Mouse (Mus musculus) spleen, adult 2 months (tissue): ENCODE data around the gene Map4k3.

Source experiments
- CTCF ChIP-seq: fragments of 200-500 bp; IDR thresholded peaks from 2 replicates; pipeline ENCODE4 v1.5.1; 2011; ENCODE audit warnings: mild to moderate bottlenecking, inconsistent platforms; ENCODE audit not compliant: insufficient read depth, insufficient read length, insufficient replicate concordance; ENCODE audit errors: extremely low read depth
- POLR2A ChIP-seq: fragments of 200-500 bp; IDR thresholded peaks from 2 replicates; pipeline ENCODE4 v1.6.1; 2011; ENCODE audit warnings: low read depth, low read length, inconsistent platforms

DNA sequence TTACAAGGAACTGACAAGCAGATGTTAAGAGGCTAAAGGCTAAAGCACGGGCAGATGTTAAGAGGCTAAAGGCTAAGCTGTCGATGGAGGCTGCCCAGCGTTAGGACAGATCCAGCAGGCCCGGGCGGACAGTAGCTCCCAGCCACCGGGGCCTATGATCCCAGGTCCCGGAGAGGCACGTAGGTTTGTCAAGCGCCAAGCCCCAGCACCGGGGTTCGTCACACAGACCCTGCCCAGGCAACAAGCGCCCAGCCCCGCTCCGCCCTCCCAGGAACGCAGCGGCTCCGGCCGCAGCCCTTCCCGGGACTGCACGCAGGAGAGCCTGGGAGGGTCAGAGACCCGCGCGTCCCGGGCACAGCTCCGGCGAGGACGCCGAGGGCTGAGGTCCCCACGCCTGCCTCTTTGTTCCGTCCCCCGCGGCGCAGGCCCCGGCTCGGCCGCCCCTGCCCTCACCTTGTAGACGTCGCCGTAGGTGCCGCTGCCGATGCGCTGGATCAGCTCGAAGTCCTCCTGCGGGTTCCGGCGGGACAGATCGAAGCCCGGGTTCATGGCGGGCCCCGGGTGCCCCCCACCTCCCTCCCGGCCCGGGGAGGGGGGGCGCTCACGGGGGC lies 839 bp downstream of the Map4k3 start:
- TF ChIP-seq POLR2A (no peak), CTCF (no peak)
